Comparison of ENCODE assay signal across 26 mouse cellular contexts in the genomic region with DNA sequence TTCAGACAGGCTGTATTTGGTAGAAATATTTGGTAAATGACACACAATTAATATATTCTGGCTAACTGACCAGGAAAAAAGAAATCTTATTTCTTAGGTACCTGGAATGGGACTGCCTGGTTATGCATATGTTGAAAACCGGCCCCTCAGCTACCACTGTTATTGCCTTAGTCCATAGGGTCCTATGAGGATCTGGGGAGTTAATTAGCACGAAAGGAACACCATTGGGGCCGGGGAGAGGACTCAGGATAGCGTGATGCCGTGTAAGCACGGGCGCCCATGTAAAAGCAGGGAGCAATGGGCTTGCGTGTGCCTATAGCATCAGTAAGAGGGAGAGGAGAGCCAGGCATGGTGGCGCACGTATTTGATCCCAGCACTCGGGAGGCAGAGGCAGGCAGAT.
"Had no signal": no experiment of that assay in that cellular context is flagged by ENCODE, and none has a peak within 500 bp of the region (broad histone marks: within the 10 kb centered on the region; RNA-seq: fewer than 3 reads in every experiment).

No protein-coding gene starts in this region.

- H3K4me1 ChIP-seq: forebrain, embryonic 10.5 days; forebrain, embryonic 12.5 days; forebrain, embryonic 13.5 days; heart, embryonic 10.5 days had no signal

- ATAC-seq: forebrain, embryonic 13.5 days; forebrain, embryonic 14.5 days; forebrain, embryonic 15.5 days; forebrain, embryonic 16.5 days had no signal

- DNase-seq: cerebellum, adult 2 months; cerebellum, adult 8-10 months; cerebellum, adult 9-10 months; cerebellum, adult 9-11 months; cerebellum, postnatal 10 days; cerebellum, postnatal 14 days; cerebellum, postnatal 25 days; cerebellum, postnatal 36 days; embryo, embryonic 11 days; gastrocnemius, adult 2 months; gastrocnemius, postnatal 10 days; gastrocnemius, postnatal 14 days; gastrocnemius, postnatal 25 days; gastrocnemius, postnatal 36 days; heart, adult 18-20 months; heart, adult 2 months had no signal

- H3K27me3 ChIP-seq: embryonic facial prominence, embryonic 12.5 days; embryonic facial prominence, embryonic 13.5 days; forebrain, embryonic 12.5 days; forebrain, embryonic 15.5 days had no signal

- H3K4me2 ChIP-seq: embryonic facial prominence, embryonic 12.5 days; embryonic facial prominence, embryonic 13.5 days; forebrain, embryonic 12.5 days; forebrain, embryonic 13.5 days; forebrain, embryonic 15.5 days had no signal

- H3K4me3 ChIP-seq: embryonic facial prominence, embryonic 12.5 days; embryonic facial prominence, embryonic 13.5 days; erythroblast, embryonic 14.5 days; forebrain, embryonic 10.5 days; forebrain, embryonic 12.5 days; forebrain, embryonic 13.5 days; forebrain, embryonic 15.5 days; gastrocnemius, adult 2 months; heart, adult 2 months; heart, embryonic 10.5 days had no signal

- H3K9me3 ChIP-seq: embryonic facial prominence, embryonic 12.5 days; embryonic facial prominence, embryonic 13.5 days; forebrain, embryonic 10.5 days; forebrain, embryonic 12.5 days; forebrain, embryonic 13.5 days; forebrain, embryonic 15.5 days; heart, embryonic 10.5 days had no signal

- H3K9ac ChIP-seq: embryonic facial prominence, embryonic 12.5 days; embryonic facial prominence, embryonic 13.5 days; forebrain, embryonic 12.5 days; forebrain, embryonic 13.5 days; forebrain, embryonic 15.5 days had no signal

- H3K27ac ChIP-seq: embryonic facial prominence, embryonic 12.5 days; embryonic facial prominence, embryonic 13.5 days; forebrain, embryonic 10.5 days; forebrain, embryonic 12.5 days; forebrain, embryonic 13.5 days; forebrain, embryonic 15.5 days; gastrocnemius, adult 2 months; heart, adult 2 months; heart, embryonic 10.5 days had no signal

- H3K36me3 ChIP-seq: embryonic facial prominence, embryonic 12.5 days; embryonic facial prominence, embryonic 13.5 days; forebrain, embryonic 10.5 days; forebrain, embryonic 12.5 days; forebrain, embryonic 15.5 days; heart, embryonic 10.5 days had no signal
